Mouse (Mus musculus) CH12.LX (cell line): ENCODE results near the gene Setd3. TPM values are rescaled to one million over a fixed set of nuclear protein-coding genes. Genes with fewer than 3 reads are reported as not detected.

Experiments used
- DNase-seq: peaks from one replicate; pipeline ENCODE4 v3.0.0-alpha.2; 2013; ENCODE audit errors: extremely low read depth
- H3K27ac ChIP-seq: 2 replicates; pipeline ENCODE4 v1.5.1; 2012; ENCODE audit warnings: low read depth, mild to moderate bottlenecking, control low read depth, moderate library complexity; ENCODE audit not compliant: insufficient read depth
- H3K27me3 ChIP-seq: replicated peaks from 2 replicates; pipeline ENCODE3; 2012; ENCODE audit warnings: inconsistent platforms
- H3K36me3 ChIP-seq, 2 experiments: replicated peaks in 1 of 2; 2 replicates each; pipeline versions ENCODE3 to v1.6.1; 2012; ENCODE audit warnings: inconsistent platforms in 1 of 2, low read length in 1 of 2, mild to moderate bottlenecking in 1 of 2, mixed read lengths in 1 of 2, moderate library complexity in 1 of 2; ENCODE audit not compliant: control insufficient read depth in 1 of 2, insufficient read depth in 1 of 2
- H3K4me1 ChIP-seq, 2 experiments: 2 replicates each; pipeline ENCODE4 v1.6.1; 2012; ENCODE audit warnings: inconsistent platforms in 1 of 2, moderate library complexity in 1 of 2; ENCODE audit not compliant: insufficient read depth in 2 of 2, control insufficient read depth in 1 of 2
- H3K4me2 ChIP-seq: 2 replicates; pipeline ENCODE4 v1.6.1; 2012; ENCODE audit warnings: low read depth, mild to moderate bottlenecking, control low read depth; ENCODE audit not compliant: poor library complexity, insufficient read depth, severe bottlenecking
- H3K4me3 ChIP-seq, 3 experiments: fragments of 150-350 bp in 1 of 3; sonication (generic) in 1 of 3; replicated peaks in 1 of 3; 2 replicates each; pipeline versions ENCODE3 to v1.5.1; 2011 to 2012; ENCODE audit warnings: low read depth in 2 of 3, low read length in 2 of 3, mild to moderate bottlenecking in 2 of 3, moderate library complexity in 2 of 3, control low read depth in 1 of 3, improper control_type of control experiment in 1 of 3, inconsistent platforms in 1 of 3, mixed read lengths in 1 of 3; ENCODE audit not compliant: poor library complexity in 1 of 3
- H3K79me2 ChIP-seq: replicated peaks from 2 replicates; pipeline ENCODE4 v1.6.1; 2012; ENCODE audit warnings: mild to moderate bottlenecking, moderate library complexity; ENCODE audit not compliant: control insufficient read depth, poor library complexity, insufficient read depth, severe bottlenecking; ENCODE audit errors: extremely low read depth
- H3K9ac ChIP-seq: 2 replicates; pipeline ENCODE4 v1.6.1; 2012; ENCODE audit warnings: low read depth, mild to moderate bottlenecking, control low read depth, moderate library complexity; ENCODE audit not compliant: insufficient read depth
- H3K9me3 ChIP-seq: replicated peaks from 2 replicates; pipeline ENCODE3; 2012; ENCODE audit warnings: low read length, inconsistent platforms, mixed read lengths
- CTCF ChIP-seq, 2 experiments: IDR thresholded peaks in 1 of 2; conservative IDR thresholded peaks in 1 of 2; 2 replicates each; pipeline ENCODE4 v1.5.1; 2011 to 2012; ENCODE audit warnings: low read depth in 2 of 2, low read length in 2 of 2, improper control_type of control experiment in 1 of 2, inconsistent platforms in 1 of 2, mild to moderate bottlenecking in 1 of 2, moderate library complexity in 1 of 2
- ELF1 ChIP-seq: IDR thresholded peaks from 2 replicates; pipeline ENCODE4 v1.6.1; 2014; ENCODE audit warnings: low read depth, mild to moderate bottlenecking, inconsistent platforms, low read length, improper control_type of control experiment
- JUN ChIP-seq: IDR thresholded peaks from 2 replicates; pipeline ENCODE4 v1.6.1; 2011; ENCODE audit warnings: low read depth, mild to moderate bottlenecking, low read length, improper control_type of control experiment, moderate library complexity; ENCODE audit not compliant: insufficient read depth
- MAZ ChIP-seq: IDR thresholded peaks from 2 replicates; pipeline ENCODE4 v1.6.1; 2012; ENCODE audit warnings: low read depth, mild to moderate bottlenecking, inconsistent platforms, low read length, improper control_type of control experiment, moderate library complexity
- POLR2AphosphoS2 ChIP-seq: IDR thresholded peaks from 2 replicates; pipeline ENCODE4 v1.6.1; 2011; ENCODE audit warnings: low read depth, low read length, improper control_type of control experiment
- RAD21 ChIP-seq: IDR thresholded peaks from 2 replicates; pipeline ENCODE4 v1.6.1; 2011; ENCODE audit warnings: low read depth, mild to moderate bottlenecking, low read length, improper control_type of control experiment, moderate library complexity
- SIN3A ChIP-seq: IDR thresholded peaks from 2 replicates; pipeline ENCODE4 v1.6.1; 2012; ENCODE audit warnings: low read length, improper control_type of control experiment, inconsistent platforms
- SMC3 ChIP-seq: IDR thresholded peaks from 2 replicates; pipeline ENCODE4 v1.6.1; 2011; ENCODE audit warnings: low read depth, low read length, improper control_type of control experiment
- TBP ChIP-seq: conservative IDR thresholded peaks from 2 replicates; pipeline ENCODE4 v1.6.1; 2011; ENCODE audit warnings: low read depth, low read length, improper control_type of control experiment
- USF2 ChIP-seq: conservative IDR thresholded peaks from 2 replicates; pipeline ENCODE4 v1.6.1; 2011; ENCODE audit warnings: low read depth, low read length, improper control_type of control experiment
- ZC3H11A ChIP-seq: IDR thresholded peaks from 2 replicates; pipeline ENCODE4 v1.6.1; 2012; ENCODE audit warnings: low read depth, mild to moderate bottlenecking, inconsistent platforms, low read length, improper control_type of control experiment
- ZKSCAN1 ChIP-seq: IDR thresholded peaks from 2 replicates; pipeline ENCODE4 v1.6.1; 2012; ENCODE audit warnings: low read depth, inconsistent platforms, low read length, improper control_type of control experiment, borderline replicate concordance
- ZMIZ1 ChIP-seq: IDR thresholded peaks from 2 replicates; pipeline ENCODE4 v1.6.1; 2012; ENCODE audit warnings: low read depth, mild to moderate bottlenecking, inconsistent platforms, low read length, improper control_type of control experiment
- ZNF384 ChIP-seq: IDR thresholded peaks from 2 replicates; pipeline ENCODE4 v1.6.1; 2012; ENCODE audit warnings: low read depth, low read length, improper control_type of control experiment, inconsistent platforms
- dilution Hi-C: fragments of 300-500 bp; cut with MboI; formaldehyde crosslinking; loops from 2 replicates; pipeline ENCODE4 v1.14.3; 2020; ENCODE audit warnings: low sequenced_read_pairs; ENCODE audit not compliant: extremely low pct_unique_long_range_greater_than_20kb, extremely low pct_ligation_motif_present
- in situ Hi-C: fragments of 300-500 bp; cut with MboI; formaldehyde crosslinking; loops from 3 replicates; pipeline ENCODE4 v1.14.3; 2019; ENCODE audit warnings: low sequenced_read_pairs, low pct_ligation_motif_present, low pct_unique_long_range_greater_than_20kb, mixed read lengths
- polyA plus RNA-seq: library from polyadenylated mRNA; unstranded; fragments of >175 nt; gene quantifications from 2 replicates; pipeline ENCODE4 v1.2.1, GENCODE M21; 2012; ENCODE audit warnings: low read depth; ENCODE audit not compliant: insufficient read length
- total RNA-seq, 2 experiments: library from RNA; depleted of rRNA; stranded (reverse); fragments of 300-350 nt in 1 of 2; fragments of >200 nt in 1 of 2; gene quantifications; 2 replicates each; pipeline ENCODE4 v1.2.3; 2012 to 2014

The Setd3 gene
- total and polyA plus RNA-seq, 3 experiments, result 44.3 to 65.9 (median 55.8) TPM

DNA sequence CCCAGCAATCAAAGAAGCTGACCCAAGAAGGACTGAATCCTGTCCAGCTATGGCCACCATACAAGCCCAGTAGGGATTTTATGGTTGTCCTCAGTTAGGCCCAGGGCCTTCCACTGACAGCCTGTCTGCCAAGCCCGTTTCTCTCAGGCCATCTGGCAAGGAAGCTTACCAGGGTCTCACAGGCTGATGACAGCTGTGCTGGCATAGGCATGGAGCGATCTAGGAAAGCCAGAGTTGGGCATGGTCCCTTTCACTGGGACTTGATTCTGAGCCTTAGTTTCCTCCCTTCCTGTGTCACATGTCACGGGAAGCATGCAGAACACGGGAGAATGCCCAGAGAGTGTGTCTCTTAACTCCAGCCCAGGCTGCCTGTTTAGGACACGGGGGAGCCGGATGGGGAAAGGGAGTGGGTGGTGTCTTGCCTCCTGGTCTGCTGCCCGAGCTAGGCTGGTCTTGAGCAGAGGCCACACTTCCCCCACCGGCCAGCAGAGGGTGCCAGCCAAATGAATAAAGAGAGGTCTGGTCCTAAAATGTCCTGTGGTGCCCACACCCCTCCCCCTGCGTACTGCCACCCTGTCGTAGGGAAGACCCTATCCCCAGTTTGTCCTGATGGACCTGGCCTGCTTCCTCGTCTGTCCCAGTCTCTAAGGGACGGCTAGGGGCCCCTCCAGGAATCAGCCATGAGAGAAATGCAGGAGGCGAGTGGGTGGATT, 29.8 kb upstream of the Setd3 start:
- Histone ChIP-seq H3K79me2 (no peaks in the 10 kb centered on the region), H3K4me3 (no peak overlapping the region), H3K4me1 (peaks cover 0 to 17% of the 10 kb centered on the region in 2 experiments; a peak in 2 of 4 replicates), H3K27ac (no peak overlapping the region), H3K9me3 (no peaks in the 10 kb centered on the region), H3K27me3 (no peaks in the 10 kb centered on the region), H3K4me2 (no peak overlapping the region), H3K9ac (no peak overlapping the region), H3K36me3 (peaks cover 7 to 85% of the 10 kb centered on the region in 2 experiments)
- DNase-seq, result peak; percentile 45
- in situ Hi-C loops, result no loop called here
- dilution Hi-C loops, result no loop called here
- TF ChIP-seq ZKSCAN1 (no peak), ZMIZ1 (no peak), RAD21 (peak; percentile 65), SMC3 (peak; percentile 63), CTCF (conservative IDR thresholded peaks at IDR 0.05 in 1 of 2, IDR thresholded peaks at IDR 0.05 in 1 of 2; ENCODE audit: low read depth in 2 of 2, low read length in 2 of 2) (peak; percentile 38 to 70; a peak in 3 of 4 replicates), SIN3A (no peak), USF2 (no peak)

DNA sequence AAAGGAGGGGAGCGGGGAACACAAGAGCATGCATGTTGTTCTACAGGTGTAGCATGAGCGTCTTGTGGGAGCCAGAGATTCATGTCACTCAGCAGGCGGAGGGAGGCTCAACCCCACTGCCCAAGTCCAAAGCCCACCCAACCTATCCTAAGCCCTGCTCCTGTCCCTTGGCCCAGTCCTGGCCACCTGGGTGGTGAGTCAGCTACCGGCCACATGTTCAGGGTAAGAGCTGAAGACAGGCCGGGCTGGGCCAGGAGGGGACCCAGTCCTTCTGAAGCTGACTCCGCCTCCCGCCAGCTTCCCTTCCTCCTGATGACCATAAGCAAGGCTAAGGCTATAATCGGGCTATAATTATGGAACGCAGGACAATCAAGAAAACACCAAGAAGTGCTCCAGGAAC, 29.1 kb upstream of the Setd3 start:
- Histone ChIP-seq H3K36me3 (peaks cover 9 to 88% of the 10 kb centered on the region in 2 experiments), H3K9me3 (no peaks in the 10 kb centered on the region), H3K27ac (no peak overlapping the region), H3K9ac (no peak overlapping the region), H3K4me2 (no peak overlapping the region), H3K27me3 (no peaks in the 10 kb centered on the region), H3K4me3 (no peak overlapping the region), H3K4me1 (peaks cover 0 to 17% of the 10 kb centered on the region in 2 experiments; a peak in 2 of 4 replicates), H3K79me2 (no peaks in the 10 kb centered on the region)
- in situ Hi-C loops (no loop called here), dilution Hi-C loops (no loop called here)
- TF ChIP-seq ZKSCAN1, result no peak
- no peak for TF ChIP-seq RAD21
- no peak for TF ChIP-seq POLR2AphosphoS2
- TF ChIP-seq MAZ, result no peak
- no peak for TF ChIP-seq TBP
- TF ChIP-seq ELF1, result no peak
- no peak for TF ChIP-seq ZNF384
- TF ChIP-seq JUN, result no peak
- TF ChIP-seq ZC3H11A, result no peak
- DNase-seq, result no peak
